In the genomic region with DNA sequence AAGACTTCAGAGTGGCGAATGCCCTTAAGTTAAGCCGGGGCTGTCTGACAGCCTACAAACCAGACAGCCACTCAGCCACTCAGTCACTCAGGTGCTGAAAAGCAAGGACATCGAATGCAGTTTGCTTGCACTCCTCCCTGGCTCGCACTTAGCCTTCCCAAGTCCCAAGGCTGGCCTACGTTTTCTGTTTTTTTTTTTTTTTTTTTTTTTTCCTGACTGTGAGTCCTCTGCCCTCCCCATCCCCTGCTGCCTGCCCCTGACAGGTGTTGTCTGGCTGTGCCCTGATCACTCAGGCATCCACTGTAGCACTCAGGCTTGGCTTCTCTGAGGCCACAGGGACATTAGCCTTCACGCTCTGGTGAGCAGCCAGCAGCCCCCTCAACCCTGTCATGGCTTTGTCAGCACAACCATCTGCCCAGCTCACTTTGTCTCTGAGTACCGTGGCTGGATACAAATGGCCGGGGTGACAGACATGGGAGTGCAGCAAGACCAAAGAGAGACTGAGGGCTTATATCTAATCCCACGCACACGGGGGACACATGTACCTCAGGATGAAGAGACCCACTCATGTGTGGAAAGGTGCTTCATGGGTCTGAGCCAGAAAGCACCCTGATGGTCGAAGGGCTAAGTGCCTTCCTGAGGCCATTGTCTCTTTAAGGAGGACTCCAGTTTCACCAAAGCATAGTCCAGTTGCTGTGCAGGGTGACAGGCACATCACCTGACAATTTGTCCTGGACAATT, we compare ENCODE assay signal across 10 mouse cellular contexts. TPM values are rescaled to one million over a fixed set of nuclear protein-coding genes. Genes with fewer than 3 reads are reported as not detected.
DNase-seq lines count a peak whose midpoint lies in the region; ATAC-seq lines count a peak whose summit lies in the region.
"Had no signal": no experiment of that assay in that cellular context is flagged by ENCODE, and none has a peak within 500 bp of the region (broad histone marks: within the 10 kb centered on the region; RNA-seq: fewer than 3 reads in every experiment).

No protein-coding gene starts in this region.

- no peak overlapping the region for H3K27ac ChIP-seq in heart, embryonic 13.5 days (replicated peaks)
- no peak overlapping the region; the same call in 1 of the 2 replicates for H3K27ac ChIP-seq in neural tube, embryonic 12.5 days
- H3K27ac ChIP-seq: limb, embryonic 12.5 days had no signal

- H3K4me2 ChIP-seq in heart, embryonic 13.5 days, result no peak overlapping the region
- no peak overlapping the region for H3K4me2 ChIP-seq in neural tube, embryonic 12.5 days (replicated peaks)
- H3K4me2 ChIP-seq: limb, embryonic 12.5 days had no signal

- H3K36me3 ChIP-seq in heart, embryonic 13.5 days, result peaks cover 54% of the 10 kb centered on the region
- peaks cover 55% of the 10 kb centered on the region for H3K36me3 ChIP-seq in neural tube, embryonic 12.5 days

- 69% methylated on average over 11 of the region's 11 CpGs for WGBS in heart, embryonic 13.5 days
- WGBS in neural tube, embryonic 12.5 days, result 64% methylated on average over 11 of the region's 11 CpGs

- H3K27me3 ChIP-seq in heart, embryonic 13.5 days (replicated peaks), result no peaks in the 10 kb centered on the region
- no peaks in the 10 kb centered on the region for H3K27me3 ChIP-seq in neural tube, embryonic 12.5 days (replicated peaks)
- H3K27me3 ChIP-seq: limb, embryonic 12.5 days had no signal

- DNase-seq in heart, adult 18-20 months, result no peak
- peak; percentile 39 for DNase-seq in embryo, embryonic 11 days
- peak; percentile 91 for DNase-seq in kidney, adult 11 months
- no peak for DNase-seq in c-Kit-positive CD71-positive TER-119-positive erythroid progenitor cells, embryonic 14.5 days (ENCODE audit: low spot score)
- no peak for DNase-seq in thymus, postnatal 25 days
- no peak for DNase-seq in heart, postnatal 36 days

- ATAC-seq in heart, embryonic 13.5 days (ENCODE audit: extremely low read depth, insufficient number of reproducible peaks, low FRiP score, low TSS enrichment), result no peak
- peak; percentile 74 for ATAC-seq in neural tube, embryonic 12.5 days (ENCODE audit: low FRiP score, low read depth)

- intact Hi-C loops in heart, postnatal 36 days (cut with DNase I), result no loop called here

- peaks cover 9% of the 10 kb centered on the region for H3K4me1 ChIP-seq in heart, embryonic 13.5 days
- peaks cover 12% of the 10 kb centered on the region; the same call in 1 of the 2 replicates for H3K4me1 ChIP-seq in neural tube, embryonic 12.5 days
- H3K4me1 ChIP-seq: limb, embryonic 12.5 days had no signal

- no peak overlapping the region for H3K4me3 ChIP-seq in heart, embryonic 13.5 days
- H3K4me3 ChIP-seq in neural tube, embryonic 12.5 days, result no peak overlapping the region
- H3K4me3 ChIP-seq: limb, embryonic 12.5 days had no signal

- H3K9ac ChIP-seq in heart, embryonic 13.5 days, result peak overlapping the region; percentile 33; the same call in 1 of the 2 replicates
- no peak overlapping the region for H3K9ac ChIP-seq in neural tube, embryonic 12.5 days
- H3K9ac ChIP-seq: limb, embryonic 12.5 days had no signal

- H3K9me3 ChIP-seq in heart, embryonic 13.5 days, result no peaks in the 10 kb centered on the region
- H3K9me3 ChIP-seq in neural tube, embryonic 12.5 days, result no peaks in the 10 kb centered on the region
- H3K9me3 ChIP-seq: limb, embryonic 12.5 days had no signal

RNA-seq across cellular contexts. Expression of a gene that starts 11.9 kb away (rescaled TPM):
- polyA plus RNA-seq in heart, embryonic 13.5 days (2015; fragmentation: Nextera tagmentation; extraction: Ambion mirVana), result 13.0 and 15.3 TPM in 2 replicates
- 1 to 10 TPM; 4.9 to 9.9 TPM for total RNA-seq in heart, adult 18-20 months (2021)
- polyA plus RNA-seq in neural tube, embryonic 12.5 days (2016; fragmentation: Nextera tagmentation; extraction: Ambion mirVana), result 63.1 and 67.5 TPM in 2 replicates
- 1 to 10 TPM; 3.6 to 4.1 TPM for total RNA-seq in heart, postnatal 36 days (2021)

RNA-seq across cellular contexts. Expression of a gene that starts 44.0 kb away (rescaled TPM):
- polyA plus RNA-seq in heart, embryonic 13.5 days (2015; fragmentation: Nextera tagmentation; extraction: Ambion mirVana), result 0.01 and 0.03 TPM in 2 replicates
- total RNA-seq in heart, adult 18-20 months (2021), result not detected
- 2.7 and 3.1 TPM in 2 replicates for polyA plus RNA-seq in neural tube, embryonic 12.5 days (2016; fragmentation: Nextera tagmentation; extraction: Ambion mirVana)
- not detected for total RNA-seq in heart, postnatal 36 days (2021)
- polyA plus RNA-seq: heart, postnatal 0 days had no signal

RNA-seq across cellular contexts. Expression of a gene that starts 46.2 kb away (rescaled TPM):
- polyA plus RNA-seq in heart, embryonic 13.5 days (2015; fragmentation: Nextera tagmentation; extraction: Ambion mirVana), result 35.8 and 42.0 TPM in 2 replicates
- 10 to 100 TPM; 50.9 to 54.5 TPM for total RNA-seq in heart, adult 18-20 months (2021)
- 37.0 and 39.2 TPM in 2 replicates for polyA plus RNA-seq in neural tube, embryonic 12.5 days (2016; fragmentation: Nextera tagmentation; extraction: Ambion mirVana)
- 10 to 100 TPM; 45.4 to 54.6 TPM for total RNA-seq in heart, postnatal 36 days (2021)

RNA-seq across cellular contexts. Expression of a gene that starts 53.6 kb away (rescaled TPM):
- 8.5 and 9.8 TPM in 2 replicates for polyA plus RNA-seq in heart, embryonic 13.5 days (2015; fragmentation: Nextera tagmentation; extraction: Ambion mirVana)
- total RNA-seq in heart, adult 18-20 months (2021), result 10 to 100 TPM; 13.4 to 14.1 TPM
- polyA plus RNA-seq in neural tube, embryonic 12.5 days (2016; fragmentation: Nextera tagmentation; extraction: Ambion mirVana), result 15.0 and 15.6 TPM in 2 replicates
- total RNA-seq in heart, postnatal 36 days (2021), result 10 to 100 TPM; 11.4 to 11.7 TPM

Comparison
In these comparisons a context has a peak if more than half of its experiments do, and no peak if none do; other contexts are left out.
1. DNase-seq: peak in embryo, embryonic 11 days (single experiment) and kidney, adult 11 months (single experiment); none in heart, adult 18-20 months (0 of 2), c-Kit-positive CD71-positive TER-119-positive erythroid progenitor cells, embryonic 14.5 days (single experiment), thymus, postnatal 25 days (single experiment) and heart, postnatal 36 days (0 of 2).